Mouse (Mus musculus) heart, postnatal 4 days (tissue): Measurements from ENCODE around the gene Dock9. TPM values are rescaled to one million over a fixed set of nuclear protein-coding genes. Genes with fewer than 3 reads are reported as not detected.
"Not testable (repeated sequence)": the region's sequence is repeated elsewhere in the genome, so short reads cannot be mapped to it uniquely, and the experiment has no call there.

Source experiments
- DNase-seq: peaks from one replicate; pipeline ENCODE4 v3.0.0; 2021
- total RNA-seq, 2 experiments: library from RNA; stranded (reverse); gene quantifications; 2 replicates each; pipeline ENCODE4 v1.2.3; 2021

Gene Dock9
- total RNA-seq, 2 experiments from 2014 or later: 28.5 to 30.9 TPM

- DNase-seq: peak; percentile 72
These were observed 99.7 kb downstream of the Dock9 start for GRCm38 (mm10) chr14:121697709-121698619.

- no peak for DNase-seq
These were observed 100.4 kb downstream of the Dock9 start for GRCm38 (mm10) chr14:121697143-121697680.

- DNase-seq: no peak
These were observed 101.1 kb downstream of the Dock9 start for GRCm38 (mm10) chr14:121696429-121697118.

- DNase-seq: no peak
These were observed 102.9 kb downstream of the Dock9 start for GRCm38 (mm10) chr14:121694706-121695105.

- DNase-seq: no peak
These were observed 103.5 kb downstream of the Dock9 start for GRCm38 (mm10) chr14:121693991-121694594.

GRCm38 (mm10) chr14:121689649-121690048, 108.0 kb downstream of the Dock9 start:
- DNase-seq: not testable (repeated sequence)

GRCm38 (mm10) chr14:121688175-121688574, 109.5 kb downstream of the Dock9 start:
- no peak for DNase-seq

GRCm38 (mm10) chr14:121687274-121687673, 110.4 kb downstream of the Dock9 start:
- DNase-seq: no peak

- no peak for DNase-seq
These were observed 118.7 kb downstream of the Dock9 start for GRCm38 (mm10) chr14:121678913-121679312.

- no peak for DNase-seq
These were observed 119.2 kb downstream of the Dock9 start for GRCm38 (mm10) chr14:121678445-121678844.

- no peak for DNase-seq
These were observed 120.9 kb downstream of the Dock9 start for GRCm38 (mm10) chr14:121676596-121677330.

GRCm38 (mm10) chr14:121676121-121676591, 121.5 kb downstream of the Dock9 start:
- peak; percentile 35 for DNase-seq

GRCm38 (mm10) chr14:121675579-121675978, 122.1 kb downstream of the Dock9 start:
- peak; percentile 35 for DNase-seq

GRCm38 (mm10) chr14:121675146-121675545, 122.5 kb downstream of the Dock9 start:
- DNase-seq: no peak

GRCm38 (mm10) chr14:121670016-121670415, 127.6 kb downstream of the Dock9 start:
- no peak for DNase-seq

GRCm38 (mm10) chr14:121666641-121667274, 130.9 kb downstream of the Dock9 start:
- DNase-seq: no peak

- no peak for DNase-seq
These were observed 131.9 kb downstream of the Dock9 start for GRCm38 (mm10) chr14:121665693-121666273.

GRCm38 (mm10) chr14:121663913-121664312, 133.7 kb downstream of the Dock9 start:
- no peak for DNase-seq

- no peak for DNase-seq
These were observed 136.7 kb downstream of the Dock9 start for GRCm38 (mm10) chr14:121660918-121661317.

- DNase-seq: no peak
These were observed 137.3 kb downstream of the Dock9 start for GRCm38 (mm10) chr14:121660167-121660894.
